Mouse (Mus musculus) testis, postnatal 14 days (tissue): ENCODE data around the gene Lbhd2.

Experiments used
- DNase-seq: peaks from one replicate; pipeline ENCODE4 v3.0.0; 2021; ENCODE audit warnings: low spot score

The Lbhd2 gene

DNA sequence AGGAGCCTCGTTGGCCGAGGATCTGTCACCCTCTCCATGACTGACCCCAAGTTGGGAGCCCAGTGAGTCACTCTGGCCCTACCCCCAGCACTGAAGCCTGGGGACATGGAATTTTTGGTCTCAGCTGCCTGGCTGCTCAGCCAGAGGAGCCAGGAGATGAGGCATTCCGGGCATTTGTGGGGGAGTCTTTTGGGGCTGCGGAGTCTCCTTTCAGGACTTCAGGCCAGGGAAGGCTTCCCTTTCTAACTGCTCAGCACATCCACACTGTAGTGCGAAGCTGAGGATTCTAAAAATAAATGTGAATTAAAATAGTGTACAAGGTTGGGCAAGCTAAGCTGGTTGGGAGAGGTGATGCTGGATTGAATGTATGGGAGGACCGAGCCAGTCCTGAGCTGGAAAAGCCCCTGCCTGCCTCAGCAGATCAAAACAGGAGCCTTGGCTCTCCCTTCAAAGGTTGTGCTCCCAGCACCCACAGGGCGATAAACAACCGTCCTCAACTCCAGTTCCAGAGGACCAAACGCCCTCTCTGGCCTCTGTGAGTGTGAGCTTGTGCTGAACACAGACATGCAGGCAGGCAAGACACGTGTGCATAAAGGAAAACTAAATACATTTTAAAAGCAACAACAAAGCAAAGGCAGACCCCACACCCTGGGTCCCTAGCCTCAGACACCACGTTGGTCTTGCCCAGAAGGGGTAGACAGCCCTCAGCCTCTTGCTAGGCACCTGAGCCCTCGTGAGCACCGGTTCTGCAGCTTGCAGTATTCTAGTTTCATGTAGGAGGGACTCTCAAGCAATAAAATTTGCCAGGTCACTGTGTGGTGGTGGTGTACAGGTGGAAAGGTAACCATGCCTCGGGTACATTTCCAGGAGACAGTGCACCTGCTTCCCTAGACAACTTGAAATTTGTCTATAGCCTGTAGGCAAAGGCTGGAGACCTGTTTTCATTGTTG is 24.5 kb downstream of the Lbhd2 start:
- no peak for DNase-seq

DNA sequence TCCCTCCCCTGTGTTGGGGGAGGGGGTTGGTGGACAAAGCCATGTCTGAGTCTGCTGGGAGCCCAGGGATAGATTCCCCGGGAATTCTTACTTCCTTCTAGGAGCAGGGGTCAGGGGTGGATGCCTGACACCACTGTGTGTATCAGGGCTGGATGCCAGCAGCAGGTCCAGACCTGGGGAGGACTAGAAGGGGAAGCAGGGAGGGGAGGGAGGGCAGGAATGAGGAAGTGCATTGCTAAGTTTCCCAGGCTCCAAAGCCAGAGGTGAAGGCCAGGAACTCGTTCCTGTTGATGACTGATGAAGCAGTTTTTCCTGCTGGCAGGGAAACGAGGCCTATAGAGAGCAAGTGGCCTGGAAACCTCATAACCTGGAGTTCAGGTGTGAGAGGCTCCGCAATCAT is 25.5 kb downstream of the Lbhd2 start:
- no peak for DNase-seq

DNA sequence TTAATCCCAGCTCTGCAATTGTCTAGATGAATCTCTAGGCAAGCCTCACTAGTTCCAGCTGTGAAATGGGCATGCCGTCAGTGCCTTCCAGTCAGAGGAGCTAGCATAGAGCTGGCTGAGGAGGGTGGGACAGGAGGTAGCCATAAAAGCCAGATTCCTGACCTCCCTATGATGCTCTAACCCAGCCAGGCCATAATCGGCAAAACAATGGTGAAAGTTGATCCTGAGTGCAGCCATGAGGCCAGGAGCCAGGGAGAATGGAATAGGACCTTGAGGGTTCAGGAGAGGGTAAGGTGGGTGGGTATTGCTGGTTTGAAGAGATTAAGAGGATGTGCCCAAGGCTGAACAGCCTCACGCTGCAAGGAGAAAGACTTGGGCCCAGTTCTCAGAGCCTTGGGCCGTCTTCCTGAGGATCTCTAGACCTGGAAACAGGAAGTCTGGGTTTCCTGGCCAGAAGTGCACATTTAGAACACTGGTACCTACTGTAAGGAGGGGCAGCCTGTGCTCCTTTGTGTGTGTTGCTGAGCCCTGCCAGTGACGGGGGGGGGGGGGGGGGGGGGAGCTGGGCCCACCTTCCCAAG is 26.2 kb downstream of the Lbhd2 start:
- no peak for DNase-seq

DNA sequence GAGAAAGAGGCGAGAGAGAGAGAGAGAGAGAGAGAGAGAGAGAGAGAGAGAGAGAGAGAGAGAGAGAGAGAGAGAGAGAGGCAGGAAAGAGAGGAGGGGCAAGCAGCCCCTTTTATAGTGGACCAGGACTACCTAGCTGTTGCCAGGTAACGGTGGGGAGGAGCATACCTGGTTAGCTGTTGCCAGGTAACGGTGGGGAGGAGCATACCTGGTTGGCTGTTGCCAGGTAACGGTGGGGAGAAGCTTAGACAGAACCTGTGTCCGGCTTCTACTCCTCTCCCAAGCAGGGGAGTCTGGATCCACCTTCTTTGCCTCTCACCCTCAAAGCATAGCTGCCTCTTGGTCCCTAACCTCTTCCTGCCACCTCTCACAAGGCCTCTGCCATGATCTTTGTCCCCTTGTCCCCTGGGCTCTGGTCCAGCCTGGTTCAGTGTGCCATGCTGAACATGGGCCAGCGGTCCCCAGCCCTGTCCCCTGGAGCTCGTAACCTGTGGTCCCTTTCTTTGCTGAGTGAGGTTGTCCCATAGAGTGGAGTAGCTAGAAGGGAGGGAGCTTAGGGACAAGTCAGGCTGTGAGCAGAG is 27.6 kb downstream of the Lbhd2 start:
- DNase-seq = no peak

DNA sequence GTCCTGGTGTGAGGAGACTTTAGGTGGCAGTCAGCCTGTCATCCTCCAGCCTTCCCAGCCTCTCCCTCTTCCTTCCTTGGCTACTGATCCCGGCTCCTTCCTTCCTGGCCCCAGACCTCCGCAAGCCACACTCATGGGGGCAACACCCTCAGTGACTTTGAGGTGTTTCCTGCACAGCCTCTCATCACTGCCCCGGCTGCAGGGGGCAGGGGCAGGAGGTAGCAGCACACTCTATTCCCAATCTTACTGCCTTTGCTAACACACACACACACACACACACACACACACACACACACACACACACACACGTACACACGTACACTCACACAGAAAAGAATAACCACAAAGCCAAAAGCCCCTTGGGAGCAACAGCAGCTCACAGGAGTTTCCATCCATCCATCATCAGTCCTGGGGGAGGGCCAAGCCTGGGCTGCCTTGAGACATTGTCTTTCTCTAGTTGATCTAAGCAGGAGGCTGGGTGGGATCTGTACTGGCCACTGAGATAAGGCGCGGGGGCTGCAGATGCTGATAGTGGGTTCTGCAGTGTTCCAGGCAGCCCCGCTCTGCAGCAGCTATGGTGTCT is 28.2 kb downstream of the Lbhd2 start:
- DNase-seq = no peak

DNA sequence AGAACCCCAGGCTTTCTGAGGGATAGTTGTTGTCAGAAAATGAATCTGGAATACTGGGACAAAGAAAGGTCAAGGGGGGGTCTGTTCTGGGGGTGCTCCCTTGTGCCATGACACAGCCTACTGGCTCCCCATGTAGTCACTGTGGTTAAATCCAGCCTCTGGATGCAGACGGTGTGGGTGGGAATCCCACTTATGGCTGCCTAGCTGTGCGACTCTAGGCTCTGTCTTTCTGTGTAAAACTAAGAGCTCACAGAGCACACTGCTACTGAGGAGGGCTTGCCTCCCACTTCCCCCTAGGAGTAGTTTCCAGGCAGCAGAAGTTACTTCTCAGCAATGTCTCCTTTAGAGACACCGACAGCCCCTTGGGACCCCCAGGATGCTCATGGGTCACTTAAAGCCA is 29.6 kb downstream of the Lbhd2 start:
- no peak for DNase-seq

DNA sequence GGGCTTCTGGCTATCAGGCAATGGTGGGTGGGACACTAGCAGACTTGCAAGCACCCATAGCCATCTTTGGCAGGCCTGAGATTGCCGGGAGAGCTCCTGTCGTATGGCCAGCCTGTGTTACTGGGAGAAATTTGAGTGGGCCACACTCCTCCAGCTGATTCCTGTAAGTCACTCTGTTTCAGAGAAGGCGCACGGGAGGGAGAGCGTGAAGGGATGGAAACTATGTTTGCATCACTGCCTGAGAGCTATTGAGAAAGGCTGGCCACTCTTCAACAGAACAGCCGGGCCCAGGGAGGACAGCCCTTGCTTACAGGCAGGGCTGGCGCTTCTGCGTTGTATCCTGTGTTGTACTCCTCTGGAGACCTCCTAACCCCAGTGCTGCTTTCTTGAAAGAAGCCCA is 30.0 kb downstream of the Lbhd2 start:
- no peak for DNase-seq

DNA sequence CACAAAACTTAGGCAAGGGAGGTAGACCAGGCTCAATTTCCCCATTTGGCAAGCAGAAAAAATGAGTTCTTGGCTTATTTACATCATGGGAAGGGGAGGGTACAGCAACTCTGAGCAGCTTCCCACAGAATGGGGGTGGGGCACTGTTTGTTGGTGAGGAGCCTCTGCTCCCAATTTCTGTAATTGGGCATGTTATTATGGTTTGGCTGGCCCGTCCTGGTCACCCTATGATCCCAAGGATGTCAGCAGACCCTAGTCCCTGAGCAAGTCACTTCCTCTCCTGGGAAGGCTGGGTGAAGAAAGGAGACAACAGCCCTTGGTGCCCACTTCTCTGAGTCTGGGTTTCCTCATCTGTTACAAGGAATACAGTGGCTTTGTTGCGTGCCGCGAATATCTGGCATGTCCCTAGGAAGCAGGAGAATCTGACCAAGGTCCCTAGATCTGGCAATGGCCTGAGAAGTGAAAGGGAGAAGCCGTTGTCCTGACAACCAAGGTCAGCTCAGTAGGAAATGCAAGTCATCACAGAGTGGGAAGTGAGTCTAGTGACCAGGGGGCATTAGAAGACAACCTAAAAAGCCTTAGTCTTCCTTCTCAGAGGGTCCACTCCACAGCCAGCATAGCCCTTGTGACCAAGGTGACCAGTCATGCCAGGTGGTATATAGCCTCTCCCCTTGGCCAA is 30.8 kb downstream of the Lbhd2 start:
- DNase-seq = no peak

DNA sequence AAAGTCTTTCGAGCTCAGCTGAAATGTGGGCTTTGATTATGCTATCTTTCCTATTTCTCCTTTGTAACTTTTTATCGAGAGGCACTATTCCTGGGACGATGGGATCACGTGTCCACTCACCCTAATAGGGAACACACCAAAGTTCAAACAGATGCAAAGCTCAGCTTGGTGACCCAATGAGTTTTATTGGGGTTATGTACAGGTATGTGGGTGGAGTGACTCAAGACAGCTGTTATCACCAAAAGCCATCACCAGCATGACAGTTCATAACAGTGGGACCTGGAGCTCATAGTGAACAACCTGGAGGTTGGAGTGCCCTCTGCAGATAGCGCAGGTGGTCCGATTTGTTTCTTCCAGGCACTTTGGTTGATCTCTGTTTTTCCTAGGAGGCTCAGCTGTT is 32.2 kb downstream of the Lbhd2 start:
- DNase-seq = no peak

DNA sequence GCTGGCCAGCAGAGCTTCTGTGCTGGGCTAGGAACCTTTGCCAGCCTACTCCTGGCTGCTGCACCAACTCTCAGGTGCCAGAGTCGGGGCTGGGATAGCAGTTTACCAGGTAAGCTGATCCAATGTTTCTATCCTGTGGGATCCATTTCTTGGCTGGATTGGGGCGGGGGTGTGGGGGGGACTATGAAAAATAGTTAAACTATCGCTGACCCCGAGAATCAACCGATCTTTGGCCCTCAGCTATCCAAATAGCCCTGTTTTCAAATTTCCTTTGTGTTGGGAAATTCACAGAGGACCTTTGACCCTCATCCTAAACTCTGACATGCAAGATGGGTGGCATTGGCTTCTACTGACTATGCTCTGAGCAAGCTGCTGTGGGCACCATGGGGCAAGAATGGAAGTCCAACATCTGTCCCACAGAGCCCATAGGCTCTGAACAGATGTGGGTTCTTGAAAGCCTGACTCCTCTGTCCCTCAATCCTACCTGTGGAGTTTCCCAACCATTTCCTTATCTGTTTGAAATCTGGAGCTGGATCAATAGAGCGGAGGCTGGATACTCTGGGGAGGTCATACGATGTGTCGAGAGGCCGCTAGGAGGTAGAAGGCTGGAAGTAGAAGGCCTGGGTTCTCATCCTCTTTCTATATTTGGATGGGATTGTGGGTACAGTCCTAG is 34.2 kb downstream of the Lbhd2 start:
- no peak for DNase-seq

DNA sequence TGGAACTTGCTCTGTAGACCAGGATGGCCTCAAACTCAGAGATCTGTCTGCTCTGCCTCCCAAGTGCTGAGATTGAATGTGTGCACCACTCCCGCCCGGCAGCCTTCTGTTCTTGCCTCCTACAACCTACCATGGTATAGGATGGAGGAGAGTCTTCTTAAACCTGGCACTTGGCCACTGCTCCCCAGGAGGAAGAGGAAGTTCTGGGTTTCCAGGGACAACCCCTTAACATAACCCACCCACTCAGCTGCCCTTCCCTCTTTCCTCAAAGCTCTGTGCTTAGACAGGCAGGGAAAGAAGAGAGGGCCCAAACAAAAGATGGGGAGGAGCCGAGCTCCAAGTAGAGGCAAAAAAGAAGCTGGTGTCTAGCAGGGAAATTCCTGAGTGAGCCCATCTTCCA is 34.9 kb downstream of the Lbhd2 start:
- DNase-seq = no peak

DNA sequence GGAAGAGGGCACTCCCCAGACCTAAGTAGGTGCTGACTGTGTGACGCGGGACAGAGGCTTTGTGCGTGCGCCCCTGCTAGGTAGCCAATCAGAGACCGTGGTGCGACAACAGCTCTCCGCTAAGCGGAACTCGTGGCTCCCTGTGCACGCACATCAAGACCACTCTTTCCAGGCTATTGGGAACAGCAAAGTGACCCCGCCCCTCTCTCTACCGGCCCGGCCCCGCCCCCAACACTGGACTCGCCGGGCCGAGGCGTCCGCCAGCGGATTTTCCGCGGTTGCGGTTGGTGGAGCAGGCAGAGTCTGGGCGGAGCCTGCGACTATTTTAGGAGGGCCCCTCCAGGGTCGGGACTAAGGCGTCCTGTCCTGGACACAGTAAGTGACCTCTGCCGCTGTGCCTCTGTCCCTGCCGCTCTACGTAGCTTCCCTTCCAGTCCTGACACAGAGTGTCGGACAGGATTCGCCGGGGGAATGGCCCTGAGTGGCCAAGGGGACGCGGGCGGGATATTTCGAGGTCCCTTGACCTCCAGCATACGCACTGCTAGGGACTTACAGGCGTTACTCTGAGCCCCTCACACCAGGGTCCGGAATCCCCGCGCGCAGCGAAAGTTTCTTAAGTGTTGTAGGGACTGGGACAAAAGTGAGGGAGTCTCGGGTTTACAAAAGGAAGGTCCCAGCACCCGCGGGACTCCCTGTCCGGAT is 35.9 kb downstream of the Lbhd2 start, which contains the start of gene Tnfaip2:
Gene Tnfaip2 (plus strand): TSS at position 161 of the 702 bp plus-strand sequence.
- DNase-seq = no peak

DNA sequence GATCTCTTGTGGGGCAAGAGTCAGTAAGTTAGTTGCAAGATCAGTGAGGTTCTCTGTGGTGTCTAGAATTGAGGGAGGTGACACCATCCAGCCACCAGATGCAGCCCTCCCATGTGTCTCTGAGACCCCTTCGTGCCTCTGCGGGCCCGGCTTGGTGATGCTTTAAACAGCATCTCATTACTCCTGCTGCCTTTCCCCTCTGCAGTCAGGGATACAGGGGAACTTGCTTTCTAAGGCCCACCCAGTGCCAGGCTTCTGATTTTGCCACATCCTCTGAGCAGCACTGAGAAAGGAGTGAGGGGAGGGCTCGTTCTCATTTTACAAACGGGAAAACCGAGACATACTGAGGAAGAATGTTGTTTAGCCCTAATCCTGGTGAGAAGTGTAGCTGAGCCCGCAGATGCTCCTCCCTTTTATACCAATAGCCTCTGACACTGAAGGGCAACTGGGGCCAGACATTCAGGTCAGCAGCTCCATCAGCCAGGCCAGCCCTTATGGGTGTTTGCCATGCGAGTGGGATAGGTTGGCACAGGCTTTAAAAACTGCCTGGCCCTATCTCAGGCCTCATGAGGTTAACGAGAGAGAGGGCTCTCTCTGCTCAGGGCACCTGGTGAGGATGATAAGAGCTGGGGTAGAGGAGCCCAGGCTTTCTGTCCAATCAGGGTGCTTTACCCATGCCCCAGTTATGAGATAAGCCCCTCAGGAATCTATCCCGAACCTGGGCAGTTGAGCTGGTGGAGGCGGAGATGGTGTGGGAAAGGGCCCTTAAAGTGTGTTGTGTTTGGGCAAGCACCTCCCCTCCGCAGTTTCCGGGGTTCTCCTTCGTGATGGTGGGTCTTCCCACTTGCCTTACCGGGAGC is 36.6 kb downstream of the Lbhd2 start:
- DNase-seq = no peak

DNA sequence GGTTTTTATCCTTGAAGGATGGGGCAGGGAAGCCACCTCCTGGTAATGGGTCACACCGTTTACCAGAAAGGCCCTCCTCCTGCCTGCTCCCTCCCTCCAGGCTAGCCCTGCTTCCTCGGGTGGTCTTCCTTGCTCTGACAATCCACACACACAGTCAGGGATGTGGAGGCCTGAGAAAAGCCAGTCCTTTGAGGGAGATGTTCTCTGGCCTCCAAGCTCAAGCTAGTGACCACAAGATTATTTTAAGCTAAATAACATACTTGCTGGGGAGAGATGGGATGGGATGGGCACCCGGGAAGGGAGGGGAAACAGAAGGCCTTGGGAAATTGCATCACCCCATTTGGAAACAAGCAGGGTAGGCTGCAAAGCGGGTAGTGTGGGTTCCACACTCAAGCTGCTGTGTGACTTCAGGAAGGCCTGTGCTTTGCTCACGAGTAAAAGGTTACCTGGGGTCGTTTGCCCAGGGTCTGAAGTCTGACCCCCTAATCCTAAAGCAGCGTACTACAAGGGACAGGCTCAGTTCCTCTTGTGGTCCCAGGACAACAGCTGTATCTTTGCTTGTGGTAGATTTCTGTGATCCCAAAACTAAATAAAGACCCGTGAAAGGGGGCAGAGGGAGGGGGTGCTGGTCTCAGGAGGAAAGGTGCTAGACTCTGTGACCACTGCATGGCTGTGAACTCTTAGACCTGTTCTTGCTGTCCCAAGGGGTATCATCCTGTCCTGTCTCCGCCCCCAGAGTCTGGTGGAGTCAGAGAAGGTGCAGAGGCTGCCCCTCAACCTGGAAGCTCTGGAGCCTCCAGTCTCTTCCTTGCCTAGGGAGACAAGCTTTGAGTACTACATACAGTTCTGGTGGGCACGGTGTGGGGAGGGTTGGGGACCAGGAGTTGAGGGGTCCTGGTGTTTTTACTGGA is 37.6 kb downstream of the Lbhd2 start:
- no peak for DNase-seq

DNA sequence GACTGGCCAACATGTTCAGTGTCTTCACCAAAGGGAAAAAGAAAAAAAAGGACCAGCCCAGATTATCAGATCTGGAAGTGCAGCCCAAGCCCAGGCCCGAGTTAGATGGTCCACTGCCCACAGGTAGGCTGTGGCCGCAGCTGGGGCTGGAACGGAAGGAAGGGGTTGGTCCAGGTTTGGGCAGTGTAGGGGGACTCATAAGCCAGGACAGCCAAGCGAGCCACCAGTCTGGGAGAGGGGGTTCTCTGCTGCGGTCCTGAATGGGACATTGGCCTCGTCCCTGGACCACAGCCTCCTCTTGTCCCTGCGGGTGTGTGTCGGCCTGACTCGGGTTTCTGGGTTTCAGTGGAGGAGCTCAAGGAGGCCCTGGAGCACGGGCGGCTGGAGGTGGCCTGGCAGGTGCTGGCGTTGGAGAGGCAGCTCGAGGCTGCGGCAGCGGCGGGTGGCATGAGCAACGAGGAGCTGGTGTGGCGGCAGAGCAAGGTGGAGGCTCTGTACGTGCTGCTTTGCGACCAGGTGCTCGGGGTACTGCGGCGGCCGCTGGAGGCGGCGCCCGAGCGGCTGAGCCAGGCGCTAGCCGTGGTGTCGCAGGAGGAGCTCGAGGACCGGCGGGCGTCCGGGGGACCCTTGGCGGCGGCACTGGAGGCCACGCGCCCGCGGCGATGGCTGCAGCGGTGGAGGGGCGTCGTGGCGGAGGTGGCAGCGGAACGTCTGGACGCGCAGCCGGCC is 38.7 kb downstream of the Lbhd2 start:
- no peak for DNase-seq

DNA sequence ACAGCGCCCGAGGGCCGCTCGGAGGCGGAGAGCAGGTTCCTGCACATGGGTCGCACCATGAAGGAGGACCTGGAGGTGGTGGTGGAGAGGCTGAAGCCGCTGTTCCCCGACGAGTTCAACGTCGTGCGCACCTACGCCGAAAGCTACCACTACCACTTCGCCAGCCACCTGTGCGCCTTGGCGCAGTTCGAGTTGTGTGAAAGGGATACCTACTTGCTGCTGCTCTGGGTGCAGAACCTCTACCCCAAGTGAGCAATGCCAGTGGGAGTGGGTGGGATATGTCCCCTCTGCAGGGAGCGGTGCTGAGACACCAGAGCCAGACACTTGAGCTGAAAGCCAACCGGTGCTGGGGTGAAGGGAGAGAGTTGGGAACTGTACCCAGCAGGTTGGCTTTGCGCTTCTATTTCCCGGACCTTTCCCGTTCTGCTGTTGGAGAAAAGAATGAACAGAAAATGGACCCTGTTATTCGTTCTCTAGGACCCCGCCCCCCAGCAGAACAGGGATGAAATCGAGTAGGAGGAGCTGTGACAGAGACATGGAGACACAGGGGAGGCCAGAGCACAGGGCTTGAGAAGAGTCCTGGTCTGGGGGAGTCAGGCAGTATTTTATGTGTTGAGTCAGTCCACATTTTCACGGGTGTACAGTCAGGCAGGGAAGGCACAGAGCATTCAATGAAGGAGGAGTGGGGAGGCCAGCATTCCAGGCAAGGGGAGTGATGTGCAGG is 39.4 kb downstream of the Lbhd2 start:
- DNase-seq = no peak

DNA sequence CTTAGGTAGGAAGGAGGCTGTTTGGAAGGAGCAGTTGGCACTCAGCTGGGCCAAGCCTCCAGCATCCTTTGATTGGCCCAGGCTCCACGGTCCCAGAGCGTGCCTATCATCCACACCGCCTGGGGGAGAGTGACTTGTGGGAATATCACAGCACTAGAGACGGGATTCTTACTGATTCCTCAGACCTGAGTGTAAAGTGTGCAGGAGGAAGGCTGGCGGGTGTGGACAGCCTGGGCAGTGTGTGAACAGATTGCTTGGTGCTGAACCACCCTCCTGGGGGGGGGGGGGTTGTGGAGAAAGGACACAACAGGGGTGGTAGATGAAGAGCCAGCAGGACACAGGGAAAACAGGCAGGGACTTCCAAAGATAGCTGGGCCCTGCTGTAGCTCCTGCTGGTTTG is 40.1 kb downstream of the Lbhd2 start:
- DNase-seq = no peak

DNA sequence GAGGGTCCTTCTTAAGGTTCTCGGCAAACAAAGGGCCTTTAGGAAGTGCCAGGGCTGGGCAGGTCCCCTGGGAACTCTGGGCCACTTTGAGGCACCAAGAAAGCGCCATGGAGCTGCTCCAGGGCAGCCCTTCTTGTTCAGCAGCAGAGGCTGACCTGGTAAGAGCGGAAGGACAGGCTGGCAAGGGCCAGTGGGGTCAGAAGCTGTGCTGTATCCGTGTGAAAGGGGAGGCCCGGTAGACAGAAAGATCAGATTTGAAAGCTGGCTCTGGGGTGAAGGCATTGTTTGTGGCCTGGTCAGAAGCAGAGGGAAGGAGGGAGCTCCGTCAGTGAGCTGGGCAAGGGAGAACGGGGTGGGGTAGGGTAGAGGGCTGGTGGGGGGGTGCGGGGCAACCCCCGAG is 40.7 kb downstream of the Lbhd2 start:
- no peak for DNase-seq
